Mouse (Mus musculus) layer of hippocampus, adult 2 months (tissue): ENCODE measurements around the gene Plbd1. TPM values are rescaled to one million over a fixed set of nuclear protein-coding genes. Genes with fewer than 3 reads are reported as not detected.

Experiments used
- DNase-seq, 2 experiments: peaks; one replicate each; pipeline ENCODE4 v3.0.0; 2022; ENCODE audit warnings: low spot score in 2 of 2
- H3K27ac ChIP-seq: fragments of 200-600 bp; 2 replicates; pipeline ENCODE4 v1.8.1; 2022
- H3K4me3 ChIP-seq: fragments of 200-600 bp; 2 replicates; pipeline ENCODE4 v1.8.1; 2022; ENCODE audit warnings: mild to moderate bottlenecking
- CTCF ChIP-seq: fragments of 200-600 bp; conservative IDR thresholded peaks from 2 replicates; pipeline ENCODE4 v1.8.1; 2022; ENCODE audit warnings: antibody characterized with exemption, mild to moderate bottlenecking, moderate library complexity
- total RNA-seq, 2 experiments: library from RNA; stranded (reverse); gene quantifications; 2 replicates each; pipeline ENCODE4 v1.2.3; 2021

The Plbd1 gene
- total RNA-seq, 2 experiments from 2014 or later: 0.33 to 0.34 TPM

DNA sequence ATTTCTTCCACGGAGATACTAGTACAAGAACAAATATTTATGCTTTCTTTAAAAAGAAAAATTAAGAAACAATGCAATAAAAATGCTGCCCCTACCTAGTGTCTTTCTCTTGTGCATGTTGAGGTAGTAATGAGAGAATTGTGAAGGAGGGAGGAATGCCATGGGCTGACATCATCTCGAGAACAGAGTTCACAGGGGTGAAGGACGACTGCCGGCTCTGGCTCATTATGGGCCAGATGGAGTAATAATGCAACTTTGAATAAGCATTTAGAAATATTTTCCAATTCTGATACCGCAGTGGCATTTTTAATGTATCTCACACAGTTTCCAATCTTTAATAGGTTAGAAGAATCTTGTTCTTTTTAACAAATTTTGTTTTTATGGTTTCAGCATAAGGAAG is 95.7 kb downstream of the Plbd1 start:
- no peak for DNase-seq
- no peak for TF ChIP-seq CTCF
- Histone ChIP-seq H3K4me3 (no peak overlapping the region), H3K27ac (no peak overlapping the region)

Other genes with a start within 250 kb of the Plbd1 start
- not detected for gene E330021D16Rik, start 246.4 kb downstream of the Plbd1 start, total RNA-seq
- gene Atf7ip, start 155.8 kb downstream of the Plbd1 start, total RNA-seq: 100 to 1,000 TPM; 103 to 116 TPM
- under 1 TPM; 0.36 to 0.54 TPM for gene Gucy2c, start 119.8 kb upstream of the Plbd1 start, total RNA-seq
- 10 to 100 TPM; 11.6 to 12.8 TPM for gene Hist4h4, start 142.5 kb upstream of the Plbd1 start, total RNA-seq
- gene H2afj, start 146.3 kb upstream of the Plbd1 start, total RNA-seq: 10 to 100 TPM; 69.6 to 72.3 TPM
- 1 to 10 TPM; 3.8 to 5.4 TPM for gene BC049715, start 165.7 kb upstream of the Plbd1 start, total RNA-seq
- gene Wbp11, start 166.3 kb upstream of the Plbd1 start, total RNA-seq: 100 to 1,000 TPM; 134 to 138 TPM
- 1 to 10 TPM; 5.8 to 7.9 TPM for gene Smco3, start 173.5 kb upstream of the Plbd1 start, total RNA-seq
- not detected for gene Art4, start 195.8 kb upstream of the Plbd1 start, total RNA-seq
- 10 to 100 TPM; 23.1 to 29.1 TPM for gene Mgp, start 213.9 kb upstream of the Plbd1 start, total RNA-seq